Mouse (Mus musculus): Measurements from ENCODE around the gene Tulp3. TPM values are rescaled to one million over a fixed set of nuclear protein-coding genes. Genes with fewer than 3 reads are reported as not detected.

The Tulp3 gene
- total and polyA plus RNA-seq, 3 experiments = 3.7 to 13.1 (median 5.5) TPM

- H3K4me3 ChIP-seq (replicated peaks in 1 of 3; ENCODE audit: low read depth in 2 of 3, low read length in 2 of 3, poor library complexity in 1 of 3) = no peak overlapping the region
- in situ Hi-C loops (cut with MboI; ENCODE audit: low pct_ligation_motif_present, low pct_unique_long_range_greater_than_20kb, low sequenced_read_pairs) = no loop called here
- dilution Hi-C loops (cut with MboI; ENCODE audit: extremely low pct_ligation_motif_present, extremely low pct_unique_long_range_greater_than_20kb, low sequenced_read_pairs) = no loop called here
- TF ChIP-seq MEF2A (IDR thresholded peaks at IDR 0.05; ENCODE audit: borderline replicate concordance, low read depth, low read length) (no peak), NELFE (IDR thresholded peaks at IDR 0.05; ENCODE audit: low read depth, low read length) (no peak), MAFK (IDR thresholded peaks at IDR 0.05; ENCODE audit: insufficient replicate concordance, low read length) (no peak), MXI1 (IDR thresholded peaks at IDR 0.05; ENCODE audit: low read depth, low read length) (no peak), IRF4 (IDR thresholded peaks at IDR 0.05; ENCODE audit: low read depth, low read length) (no peak), MAZ (IDR thresholded peaks at IDR 0.05; ENCODE audit: low read depth, low read length) (no peak), POLR2AphosphoS2 (IDR thresholded peaks at IDR 0.05; ENCODE audit: low read depth, low read length) (no peak), USF1 (IDR thresholded peaks at IDR 0.05; ENCODE audit: low read depth, low read length) (no peak), KAT2A (IDR thresholded peaks at IDR 0.05; ENCODE audit: insufficient replicate concordance, low read length) (no peak), TBP (conservative IDR thresholded peaks at IDR 0.05; ENCODE audit: low read depth, low read length) (no peak)
- H3K27ac ChIP-seq (ENCODE audit: insufficient read depth, low read depth) = no peak overlapping the region
- peaks cover 0 to 22% of the 10 kb centered on the region in 2 experiments for H3K36me3 ChIP-seq (replicated peaks in 1 of 2; ENCODE audit: control insufficient read depth in 1 of 2, insufficient read depth in 1 of 2, low read length in 1 of 2)
- H3K9ac ChIP-seq (ENCODE audit: insufficient read depth, low read depth) = no peak overlapping the region
- peaks cover 0 to 7% of the 10 kb centered on the region in 2 experiments; a peak in 2 of 4 replicates for H3K4me1 ChIP-seq (ENCODE audit: control insufficient read depth in 1 of 2, insufficient read depth in 2 of 2)
- H3K4me2 ChIP-seq (ENCODE audit: insufficient read depth, low read depth, poor library complexity, severe bottlenecking) = no peak overlapping the region
- no peaks in the 10 kb centered on the region for H3K27me3 ChIP-seq (replicated peaks)
- H3K79me2 ChIP-seq (replicated peaks; ENCODE audit: control insufficient read depth, extremely low read depth, insufficient read depth, poor library complexity, severe bottlenecking) = no peaks in the 10 kb centered on the region
- H3K9me3 ChIP-seq (replicated peaks; ENCODE audit: low read length) = no peaks in the 10 kb centered on the region
- no peak for DNase-seq (ENCODE audit: extremely low read depth)
Measured at GRCm38 (mm10) chr6:128341956-128342723, 13.5 kb downstream of the Tulp3 start.

GRCm38 (mm10) chr6:128338876-128339275, 16.8 kb downstream of the Tulp3 start:
- no peak overlapping the region for H3K4me3 ChIP-seq (replicated peaks in 1 of 3; ENCODE audit: low read depth in 2 of 3, low read length in 2 of 3, poor library complexity in 1 of 3)
- peaks cover 0 to 45% of the 10 kb centered on the region in 2 experiments for H3K36me3 ChIP-seq (replicated peaks in 1 of 2; ENCODE audit: control insufficient read depth in 1 of 2, insufficient read depth in 1 of 2, low read length in 1 of 2)
- dilution Hi-C loops (cut with MboI; ENCODE audit: extremely low pct_ligation_motif_present, extremely low pct_unique_long_range_greater_than_20kb, low sequenced_read_pairs) (no loop called here), in situ Hi-C loops (cut with MboI; ENCODE audit: low pct_ligation_motif_present, low pct_unique_long_range_greater_than_20kb, low sequenced_read_pairs) (no loop called here)
- no peaks in the 10 kb centered on the region for H3K79me2 ChIP-seq (replicated peaks; ENCODE audit: control insufficient read depth, extremely low read depth, insufficient read depth, poor library complexity, severe bottlenecking)
- peaks cover 0 to 12% of the 10 kb centered on the region in 2 experiments; a peak in 2 of 4 replicates for H3K4me1 ChIP-seq (ENCODE audit: control insufficient read depth in 1 of 2, insufficient read depth in 2 of 2)
- no peaks in the 10 kb centered on the region for H3K27me3 ChIP-seq (replicated peaks)
- H3K27ac ChIP-seq (ENCODE audit: insufficient read depth, low read depth) = no peak overlapping the region
- H3K9ac ChIP-seq (ENCODE audit: insufficient read depth, low read depth) = no peak overlapping the region
- no peaks in the 10 kb centered on the region for H3K9me3 ChIP-seq (replicated peaks; ENCODE audit: low read length)
- TF ChIP-seq SMC3 (IDR thresholded peaks at IDR 0.05; ENCODE audit: low read depth, low read length) (no peak), CHD1 (IDR thresholded peaks at IDR 0.05; ENCODE audit: low read depth, low read length) (no peak), TBP (conservative IDR thresholded peaks at IDR 0.05; ENCODE audit: low read depth, low read length) (no peak), ZMIZ1 (IDR thresholded peaks at IDR 0.05; ENCODE audit: low read depth, low read length) (no peak), PAX5 (IDR thresholded peaks at IDR 0.05; ENCODE audit: low read length) (no peak)
- no peak for DNase-seq (ENCODE audit: extremely low read depth)
- no peak overlapping the region for H3K4me2 ChIP-seq (ENCODE audit: insufficient read depth, low read depth, poor library complexity, severe bottlenecking)
